Mouse (Mus musculus): ENCODE measurements around the gene Sap18b. TPM values are rescaled to one million over a fixed set of nuclear protein-coding genes. Genes with fewer than 3 reads are reported as not detected.
"Not testable (repeated sequence)": the region's sequence is repeated elsewhere in the genome, so short reads cannot be mapped to it uniquely, and the experiment has no call there.

Gene Sap18b
- polyA plus RNA-seq (2012; ENCODE audit: insufficient read depth, low replicate concordance) = 13.8 and 55.0 TPM in 2 replicates

- peaks cover 12% of the 10 kb centered on the region for H3K4me1 ChIP-seq
- not testable (repeated sequence) for H3K36me3 ChIP-seq (replicated peaks; ENCODE audit: low read length); H3K4me3 ChIP-seq (replicated peaks)
- H3K9me3 ChIP-seq = peaks cover 18% of the 10 kb centered on the region
- H3K27me3 ChIP-seq (replicated peaks) = peaks cover 15% of the 10 kb centered on the region
Measured at GRCm38 (mm10) chr8:95825162-95825561, at the start of gene Sap18b. Sap18b (plus strand) TSS chr8:95825346.

GRCm38 (mm10) chr8:95781085-95781484, 44.1 kb upstream of the Sap18b start:
- TF ChIP-seq GATA1 (IDR thresholded peaks at IDR 0.05; ENCODE audit: borderline replicate concordance, low read length) = no peak
- TF ChIP-seq FLI1 (IDR thresholded peaks at IDR 0.05; ENCODE audit: low read length) = no peak
- H3K36me3 ChIP-seq (replicated peaks; ENCODE audit: low read length) = peaks cover 95% of the 10 kb centered on the region
- no peaks in the 10 kb centered on the region for H3K27me3 ChIP-seq (replicated peaks)
- H3K4me1 ChIP-seq = peaks cover 7% of the 10 kb centered on the region; the same call in 1 of the 2 replicates
- no peak overlapping the region for H3K4me3 ChIP-seq (replicated peaks)
- H3K9me3 ChIP-seq = peaks cover 11% of the 10 kb centered on the region

GRCm38 (mm10) chr8:95781775-95782174, 43.4 kb upstream of the Sap18b start:
- peaks cover 94% of the 10 kb centered on the region for H3K36me3 ChIP-seq (replicated peaks; ENCODE audit: low read length)
- TF ChIP-seq GATA1 (IDR thresholded peaks at IDR 0.05; ENCODE audit: borderline replicate concordance, low read length) = no peak
- H3K27me3 ChIP-seq (replicated peaks) = no peaks in the 10 kb centered on the region
- H3K4me3 ChIP-seq (replicated peaks) = no peak overlapping the region
- peaks cover 4% of the 10 kb centered on the region; the same call in 1 of the 2 replicates for H3K4me1 ChIP-seq
- H3K9me3 ChIP-seq = peaks cover 11% of the 10 kb centered on the region

GRCm38 (mm10) chr8:95782628-95783027, 42.5 kb upstream of the Sap18b start:
- peaks cover 4% of the 10 kb centered on the region; the same call in 1 of the 2 replicates for H3K4me1 ChIP-seq
- peaks cover 92% of the 10 kb centered on the region for H3K36me3 ChIP-seq (replicated peaks; ENCODE audit: low read length)
- H3K9me3 ChIP-seq = peaks cover 11% of the 10 kb centered on the region
- TF ChIP-seq GATA1 (IDR thresholded peaks at IDR 0.05; ENCODE audit: borderline replicate concordance, low read length) (no peak), FLI1 (IDR thresholded peaks at IDR 0.05; ENCODE audit: low read length) (no peak)
- H3K4me3 ChIP-seq (replicated peaks) = no peak overlapping the region
- H3K27me3 ChIP-seq (replicated peaks) = no peaks in the 10 kb centered on the region

GRCm38 (mm10) chr8:95785591-95785990, 39.6 kb upstream of the Sap18b start:
- Histone ChIP-seq H3K27me3 (replicated peaks) (no peaks in the 10 kb centered on the region), H3K4me3 (replicated peaks) (no peak overlapping the region), H3K36me3 (replicated peaks; ENCODE audit: low read length) (peaks cover 95% of the 10 kb centered on the region), H3K4me1 (peaks cover 4% of the 10 kb centered on the region; the same call in 1 of the 2 replicates), H3K9me3 (0 out of 2 replicates have a peak, but pooled peaks cover 2% of the 10 kb centered on the region)
- TF ChIP-seq GATA1 (IDR thresholded peaks at IDR 0.05; ENCODE audit: borderline replicate concordance, low read length) (no peak), FLI1 (IDR thresholded peaks at IDR 0.05; ENCODE audit: low read length) (no peak)

- peaks cover 36% of the 10 kb centered on the region for H3K4me1 ChIP-seq
- not testable (repeated sequence) for H3K27me3 ChIP-seq (replicated peaks); H3K4me3 ChIP-seq (replicated peaks); H3K9me3 ChIP-seq
- H3K36me3 ChIP-seq (replicated peaks; ENCODE audit: low read length) = peaks cover 52% of the 10 kb centered on the region
Measured at GRCm38 (mm10) chr8:95795333-95796061, 29.6 kb upstream of the Sap18b start.

GRCm38 (mm10) chr8:95799117-95799516, 26.0 kb upstream of the Sap18b start:
- peaks cover 61% of the 10 kb centered on the region for H3K36me3 ChIP-seq (replicated peaks; ENCODE audit: low read length)
- H3K9me3 ChIP-seq = no peaks in the 10 kb centered on the region
- no peak for TF ChIP-seq GATA1 (IDR thresholded peaks at IDR 0.05; ENCODE audit: borderline replicate concordance, low read length)
- no peak for TF ChIP-seq FLI1 (IDR thresholded peaks at IDR 0.05; ENCODE audit: low read length)
- H3K4me1 ChIP-seq = peaks cover 56% of the 10 kb centered on the region
- H3K27me3 ChIP-seq (replicated peaks) = no peaks in the 10 kb centered on the region
- no peak overlapping the region for H3K4me3 ChIP-seq (replicated peaks)

GRCm38 (mm10) chr8:95799891-95800290, 25.3 kb upstream of the Sap18b start:
- peak overlapping the region; percentile 70 for H3K4me3 ChIP-seq (replicated peaks)
- H3K27me3 ChIP-seq (replicated peaks) = no peaks in the 10 kb centered on the region
- peaks cover 64% of the 10 kb centered on the region for H3K36me3 ChIP-seq (replicated peaks; ENCODE audit: low read length)
- peaks cover 63% of the 10 kb centered on the region for H3K4me1 ChIP-seq
- TF ChIP-seq FLI1 (IDR thresholded peaks at IDR 0.05; ENCODE audit: low read length) (no peak), GATA1 (IDR thresholded peaks at IDR 0.05; ENCODE audit: borderline replicate concordance, low read length) (no peak)
- H3K9me3 ChIP-seq = no peaks in the 10 kb centered on the region

- peaks cover 65% of the 10 kb centered on the region for H3K36me3 ChIP-seq (replicated peaks; ENCODE audit: low read length)
- H3K27me3 ChIP-seq (replicated peaks) = no peaks in the 10 kb centered on the region
- no peaks in the 10 kb centered on the region for H3K9me3 ChIP-seq
- TF ChIP-seq FLI1 (IDR thresholded peaks at IDR 0.05; ENCODE audit: low read length) = no peak
- no peak for TF ChIP-seq GATA1 (IDR thresholded peaks at IDR 0.05; ENCODE audit: borderline replicate concordance, low read length)
- peak overlapping the region; percentile 70 for H3K4me3 ChIP-seq (replicated peaks)
- H3K4me1 ChIP-seq = peaks cover 67% of the 10 kb centered on the region
Measured at GRCm38 (mm10) chr8:95800353-95800752, 24.8 kb upstream of the Sap18b start.

GRCm38 (mm10) chr8:95801476-95802064, 23.6 kb upstream of the Sap18b start:
- TF ChIP-seq GATA1 (IDR thresholded peaks at IDR 0.05; ENCODE audit: borderline replicate concordance, low read length) (no peak), FLI1 (IDR thresholded peaks at IDR 0.05; ENCODE audit: low read length) (no peak)
- peaks cover 74% of the 10 kb centered on the region for H3K4me1 ChIP-seq
- peaks cover 63% of the 10 kb centered on the region for H3K36me3 ChIP-seq (replicated peaks; ENCODE audit: low read length)
- no peaks in the 10 kb centered on the region for H3K9me3 ChIP-seq
- H3K4me3 ChIP-seq (replicated peaks) = peak overlapping the region; percentile 30
- no peaks in the 10 kb centered on the region for H3K27me3 ChIP-seq (replicated peaks)

Data from megakaryocyte, embryonic 14.5 days (primary cell).